Mouse (Mus musculus) ES-E14 (cell line): ENCODE measurements around the gene Aif1. TPM values are rescaled to one million over a fixed set of nuclear protein-coding genes. Genes with fewer than 3 reads are reported as not detected.
"Not testable (repeated sequence)": the region's sequence is repeated elsewhere in the genome, so short reads cannot be mapped to it uniquely, and the experiment has no call there.

ENCODE experiments used
- DNase-seq: peaks from one replicate; pipeline ENCODE4 v3.0.0-alpha.2; 2013; ENCODE audit warnings: low read depth, low spot score
- H3K27ac ChIP-seq: 2 replicates; pipeline ENCODE4 v1.5.1; 2012; ENCODE audit warnings: low read depth, mild to moderate bottlenecking, low read length, moderate library complexity, mixed read lengths; ENCODE audit not compliant: poor library complexity, insufficient read depth, severe bottlenecking
- H3K36me3 ChIP-seq: 2 replicates; pipeline ENCODE4 v1.6.1; 2012; ENCODE audit warnings: mild to moderate bottlenecking, low read length, moderate library complexity, mixed read lengths; ENCODE audit not compliant: control insufficient read depth, poor library complexity, insufficient read depth, severe bottlenecking
- H3K4me1 ChIP-seq, 2 experiments: fragments of 150-350 bp in 1 of 2; sonication (generic) in 1 of 2; 2 replicates each; pipeline ENCODE4 v1.6.1; 2012; ENCODE audit warnings: low read length in 2 of 2, mild to moderate bottlenecking in 1 of 2, mixed read lengths in 1 of 2; ENCODE audit not compliant: control insufficient read depth in 2 of 2, insufficient read depth in 2 of 2, poor library complexity in 1 of 2
- H3K4me3 ChIP-seq, 2 experiments: fragments of 150-350 bp in 1 of 2; sonication (generic) in 1 of 2; 2 replicates each; pipeline ENCODE4 v1.5.1; 2012; ENCODE audit warnings: low read length in 2 of 2, low read depth in 1 of 2, mild to moderate bottlenecking in 1 of 2, mixed read lengths in 1 of 2; ENCODE audit not compliant: insufficient read depth in 1 of 2, poor library complexity in 1 of 2, severe bottlenecking in 1 of 2
- H3K9ac ChIP-seq: 2 replicates; pipeline ENCODE4 v1.6.1; 2012; ENCODE audit warnings: low read depth, mild to moderate bottlenecking, low read length, mixed read lengths; ENCODE audit not compliant: poor library complexity, insufficient read depth, severe bottlenecking
- H3K9me3 ChIP-seq: fragments of 150-350 bp; sonication (generic); 2 replicates; pipeline ENCODE4 v1.6.1; 2012; ENCODE audit warnings: low read depth, mild to moderate bottlenecking, low read length; ENCODE audit not compliant: control insufficient read depth, insufficient read depth
- CHD2 ChIP-seq: IDR thresholded peaks from 2 replicates; pipeline ENCODE4 v1.6.1; 2014; ENCODE audit warnings: mild to moderate bottlenecking, low read depth, low read length, inconsistent platforms
- HCFC1 ChIP-seq: IDR thresholded peaks from 2 replicates; pipeline ENCODE4 v1.6.1; 2012; ENCODE audit warnings: low read length, inconsistent platforms, borderline replicate concordance; ENCODE audit not compliant: insufficient read depth
- MAFK ChIP-seq: IDR thresholded peaks from 2 replicates; pipeline ENCODE4 v1.6.1; 2014; ENCODE audit warnings: mild to moderate bottlenecking, low read depth, low read length, inconsistent platforms; ENCODE audit not compliant: insufficient read depth
- ZC3H11A ChIP-seq: IDR thresholded peaks from 2 replicates; pipeline ENCODE4 v1.6.1; 2012; ENCODE audit warnings: low read depth, mild to moderate bottlenecking, inconsistent platforms, low read length, borderline replicate concordance
- ZNF384 ChIP-seq: IDR thresholded peaks from 2 replicates; pipeline ENCODE4 v1.6.1; 2012; ENCODE audit warnings: low read depth, low read length, inconsistent platforms
- in situ Hi-C, 2 experiments: fragments of 600-800 bp; cut with MboI; formaldehyde crosslinking; loops; one replicate each; pipeline ENCODE4 v1.15.1; 2025; ENCODE audit warnings: low sequenced_read_pairs in 2 of 2, inconsistent platforms in 1 of 2; ENCODE audit not compliant: unreplicated experiment in 2 of 2
- total RNA-seq: library from RNA; depleted of rRNA; stranded (reverse); fragments of 300-350 nt; gene quantifications from 2 replicates; pipeline ENCODE4 v1.2.3, GENCODE M21; 2012

Aif1 gene
- total RNA-seq, 1 experiment, result not detected

DNA sequence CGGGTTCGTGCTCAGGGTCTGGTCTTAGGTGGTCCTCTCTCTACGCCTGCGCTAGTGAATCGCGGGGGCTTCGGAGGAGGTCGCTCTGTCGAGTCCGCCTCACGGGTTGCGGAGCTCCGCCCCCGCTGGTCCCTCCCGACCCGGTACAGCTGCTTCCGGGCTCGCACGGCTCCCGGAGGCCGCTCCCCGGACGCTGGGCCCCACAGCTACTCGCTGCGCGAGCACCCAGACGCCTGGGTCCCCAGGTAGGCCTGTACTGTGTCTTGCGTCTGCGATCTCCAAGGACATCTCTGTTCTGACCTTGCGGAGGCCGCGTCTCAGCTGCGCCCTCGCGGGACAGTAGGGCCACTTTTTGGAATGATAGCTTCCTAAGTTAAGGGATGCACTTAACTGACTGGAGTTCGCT lies 49.7 kb downstream of the Aif1 start, which contains the start of gene D17H6S53E:
D17H6S53E (plus strand) TSS at position 168 of the 406 bp plus-strand sequence.
- H3K27ac ChIP-seq, result no peak within 1 kb of the TSS
- H3K4me3 ChIP-seq, result peak within 1 kb of the TSS; percentile 58 to 76
- peak within 1 kb of the TSS; percentile 46 for H3K9ac ChIP-seq
- no peak for TF ChIP-seq MAFK
- H3K4me1 ChIP-seq, result peaks cover 2 to 4% of the 10 kb centered on the region in 2 experiments; a peak in 2 of 4 replicates
- DNase-seq, result no peak
- peaks cover 10% of the 10 kb centered on the region; the same call in 1 of the 2 replicates for H3K36me3 ChIP-seq
- in situ Hi-C loops, result no loop called here
- no peaks in the 10 kb centered on the region for H3K9me3 ChIP-seq

- no peak overlapping the region for H3K27ac ChIP-seq
- H3K9me3 ChIP-seq, result no peaks in the 10 kb centered on the region
- peaks cover 10% of the 10 kb centered on the region; the same call in 1 of the 2 replicates for H3K36me3 ChIP-seq
- peak overlapping the region in 1 of 2 experiments; percentile 76; a peak in 1 of 4 replicates for H3K4me3 ChIP-seq
- TF ChIP-seq MAFK, result no peak
- TF ChIP-seq CHD2, result no peak
- TF ChIP-seq ZC3H11A, result no peak
- no peak for TF ChIP-seq ZNF384
- no peak for TF ChIP-seq HCFC1
- peaks cover 0 to 4% of the 10 kb centered on the region in 2 experiments; a peak in 1 of 4 replicates for H3K4me1 ChIP-seq
- in situ Hi-C loops, result no loop called here
- no peak overlapping the region for H3K9ac ChIP-seq
- DNase-seq, result no peak
Observed at GRCm38 (mm10) chr17:35125578-35125977, 50.3 kb downstream of the Aif1 start.

DNA sequence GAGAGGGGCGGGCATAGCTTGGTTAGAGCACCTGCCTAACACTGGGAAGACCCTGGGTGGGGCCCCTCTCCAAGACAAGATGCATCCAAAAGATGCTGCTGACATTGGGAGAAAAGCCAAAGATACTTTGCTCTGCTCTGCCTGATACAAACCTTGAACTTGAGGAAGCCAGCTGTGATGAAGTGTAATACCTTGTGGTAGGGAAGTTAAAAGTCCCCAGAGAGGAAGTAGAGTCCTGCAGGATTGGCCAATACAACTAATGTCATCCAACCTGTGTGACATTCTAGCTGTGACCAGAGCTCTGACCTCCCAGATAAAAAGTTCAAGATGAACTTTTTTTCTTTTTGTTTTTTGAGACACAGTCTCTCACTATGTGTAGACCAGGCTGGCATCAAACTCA lies 50.8 kb downstream of the Aif1 start:
- no peak overlapping the region for H3K4me3 ChIP-seq
- no peak for DNase-seq
- H3K27ac ChIP-seq, result no peak overlapping the region
- H3K9me3 ChIP-seq, result no peaks in the 10 kb centered on the region
- peaks cover 10% of the 10 kb centered on the region; the same call in 1 of the 2 replicates for H3K36me3 ChIP-seq
- in situ Hi-C loops, result no loop called here
- no peak overlapping the region for H3K9ac ChIP-seq
- TF ChIP-seq ZNF384 (no peak), HCFC1 (no peak), CHD2 (no peak), ZC3H11A (no peak), MAFK (no peak)
- peaks cover 0 to 4% of the 10 kb centered on the region in 2 experiments; a peak in 1 of 4 replicates for H3K4me1 ChIP-seq

GRCm38 (mm10) chr17:35124261-35124896 lies 51.5 kb downstream of the Aif1 start:
- not testable (repeated sequence) for H3K9me3 ChIP-seq, H3K4me1 ChIP-seq, H3K9ac ChIP-seq, DNase-seq, H3K4me3 ChIP-seq, H3K27ac ChIP-seq
- in situ Hi-C loops, result loop anchor here in 1 of 2 experiments (25.0 kb wide), 1 partner anchor 112 kb away; the partner anchor contains the start of genes Vars and Vwa7
- peaks cover 13% of the 10 kb centered on the region; the same call in 1 of the 2 replicates for H3K36me3 ChIP-seq

- H3K27ac ChIP-seq, DNase-seq, H3K4me3 ChIP-seq, H3K9me3 ChIP-seq, H3K4me1 ChIP-seq, H3K9ac ChIP-seq: not testable (repeated sequence)
- H3K36me3 ChIP-seq, result peaks cover 18% of the 10 kb centered on the region
- in situ Hi-C loops, result loop anchor here in 1 of 2 experiments (25.0 kb wide), 1 partner anchor 111 kb away; the partner anchor contains the start of genes Vars and Vwa7
Observed at GRCm38 (mm10) chr17:35123287-35123686, 52.6 kb downstream of the Aif1 start.
